Mouse (Mus musculus): ENCODE measurements around the gene Nceh1.
"Not testable (repeated sequence)": the region's sequence is repeated elsewhere in the genome, so short reads cannot be mapped to it uniquely, and the experiment has no call there.

Gene Nceh1

GRCm38 (mm10) chr3:27233841-27234240, 51.1 kb downstream of the Nceh1 start:
- no peak for DNase-seq

- no peak for DNase-seq
Measured at GRCm38 (mm10) chr3:27234976-27235375, 52.2 kb downstream of the Nceh1 start.

- peak; percentile 37 for DNase-seq
Measured at GRCm38 (mm10) chr3:27237226-27237625, 54.5 kb downstream of the Nceh1 start.

- DNase-seq = no peak
Measured at GRCm38 (mm10) chr3:27238563-27238962, 55.8 kb downstream of the Nceh1 start.

GRCm38 (mm10) chr3:27239568-27239967, 56.8 kb downstream of the Nceh1 start:
- no peak for DNase-seq

- no peak for DNase-seq
Measured at GRCm38 (mm10) chr3:27241864-27242263, 59.1 kb downstream of the Nceh1 start.

- DNase-seq = no peak
Measured at GRCm38 (mm10) chr3:27246166-27246565, 63.4 kb downstream of the Nceh1 start.

- DNase-seq = no peak
Measured at GRCm38 (mm10) chr3:27247785-27248184, 65.0 kb downstream of the Nceh1 start.

GRCm38 (mm10) chr3:27249030-27249429, 66.3 kb downstream of the Nceh1 start:
- DNase-seq = no peak

GRCm38 (mm10) chr3:27250936-27251335, 68.2 kb downstream of the Nceh1 start:
- no peak for DNase-seq

GRCm38 (mm10) chr3:27258461-27258860, 75.7 kb downstream of the Nceh1 start:
- no peak for DNase-seq

GRCm38 (mm10) chr3:27260393-27260792, 77.6 kb downstream of the Nceh1 start:
- DNase-seq = no peak

- DNase-seq = no peak
Measured at GRCm38 (mm10) chr3:27267327-27267726, 84.6 kb downstream of the Nceh1 start.

GRCm38 (mm10) chr3:27267887-27268286, 85.1 kb downstream of the Nceh1 start:
- no peak for DNase-seq

GRCm38 (mm10) chr3:27269151-27269550, 86.4 kb downstream of the Nceh1 start:
- DNase-seq = no peak

GRCm38 (mm10) chr3:27270160-27270962, 87.6 kb downstream of the Nceh1 start:
- DNase-seq = no peak

GRCm38 (mm10) chr3:27272926-27273745, 90.4 kb downstream of the Nceh1 start:
- DNase-seq = no peak

GRCm38 (mm10) chr3:27279286-27279925, 96.6 kb downstream of the Nceh1 start:
- not testable (repeated sequence) for DNase-seq

GRCm38 (mm10) chr3:27280280-27280749, 97.5 kb downstream of the Nceh1 start:
- DNase-seq = no peak

- no peak for DNase-seq
Measured at GRCm38 (mm10) chr3:27283071-27283713, 100.4 kb downstream of the Nceh1 start.

- no peak for DNase-seq
Measured at GRCm38 (mm10) chr3:27283796-27284195, 101.0 kb downstream of the Nceh1 start.

GRCm38 (mm10) chr3:27284227-27284626, 101.5 kb downstream of the Nceh1 start:
- no peak for DNase-seq

GRCm38 (mm10) chr3:27285072-27285471, 102.3 kb downstream of the Nceh1 start:
- DNase-seq = no peak

Data from cerebellum, adult 9-11 months (tissue).